Mouse (Mus musculus) hindbrain, embryonic 11.5 days (tissue): ENCODE measurements around the gene Lrr1. TPM values are rescaled to one million over a fixed set of nuclear protein-coding genes. Genes with fewer than 3 reads are reported as not detected.

Experiments
- ATAC-seq: fragments of 200-750 bp; cut with Nextera tagmentation; 2 replicates; pipeline ENCODE4 v1.8.0; 2017; ENCODE audit warnings: mild to moderate bottlenecking, moderate TSS enrichment, moderate library complexity; ENCODE audit not compliant: low FRiP score
- DNase-seq: peaks from one replicate; pipeline ENCODE4 v3.0.0-alpha.2; 2015; ENCODE audit warnings: low spot score
- H3K27ac ChIP-seq: fragments of 300-500 bp; sonication (generic); 2 replicates; pipeline ENCODE4 v1.5.1; 2014; ENCODE audit warnings: mild to moderate bottlenecking, low read depth, low read length
- H3K27me3 ChIP-seq: fragments of 300-500 bp; sonication (generic); 2 replicates; pipeline ENCODE4 v1.6.1; 2014; ENCODE audit warnings: mild to moderate bottlenecking, low read length, moderate library complexity, mixed read lengths; ENCODE audit not compliant: control insufficient read depth, insufficient read depth
- H3K36me3 ChIP-seq: fragments of 300-500 bp; sonication (generic); 2 replicates; pipeline ENCODE4 v1.6.1; 2014; ENCODE audit warnings: mild to moderate bottlenecking, low read length, moderate library complexity, mixed read lengths; ENCODE audit not compliant: control insufficient read depth, insufficient read depth
- H3K4me1 ChIP-seq: fragments of 300-500 bp; sonication (generic); replicated peaks from 2 replicates; pipeline ENCODE4 v1.6.1; 2014; ENCODE audit warnings: low read length, mixed read lengths; ENCODE audit not compliant: control insufficient read depth, insufficient read depth
- H3K4me2 ChIP-seq: fragments of 300-500 bp; sonication (generic); replicated peaks from 2 replicates; pipeline ENCODE4 v1.6.1; 2014; ENCODE audit warnings: mild to moderate bottlenecking, low read depth, low read length
- H3K4me3 ChIP-seq: fragments of 300-500 bp; sonication (generic); 2 replicates; pipeline ENCODE4 v1.5.1; 2014; ENCODE audit warnings: low read depth, low read length
- H3K9ac ChIP-seq: fragments of 300-500 bp; sonication (generic); 2 replicates; pipeline ENCODE4 v1.6.1; 2014; ENCODE audit warnings: low read depth, low read length
- H3K9me3 ChIP-seq: fragments of 300-500 bp; sonication (generic); 2 replicates; pipeline ENCODE4 v1.6.1; 2016; ENCODE audit warnings: low read length; ENCODE audit not compliant: control insufficient read depth
- WGBS: fragments of 180-500 bp; shearing (Covaris S2); extraction: QIAGEN DNeasy Blood & Tissue Kit; methylation state at CpG from one replicate; pipeline ENCODE4 v1.1.7; 2014; 5-methylcytosine and 5-hydroxymethylcytosine counted together
- polyA plus RNA-seq: library from polyadenylated mRNA; unstranded; fragments of >200 nt; fragmentation: Nextera tagmentation; extraction: Ambion mirVana; gene quantifications from 2 replicates; pipeline ENCODE4 v1.2.1, GENCODE M21; 2014

The Lrr1 gene
- polyA plus RNA-seq: 23.6 and 27.2 TPM in 2 replicates

DNA sequence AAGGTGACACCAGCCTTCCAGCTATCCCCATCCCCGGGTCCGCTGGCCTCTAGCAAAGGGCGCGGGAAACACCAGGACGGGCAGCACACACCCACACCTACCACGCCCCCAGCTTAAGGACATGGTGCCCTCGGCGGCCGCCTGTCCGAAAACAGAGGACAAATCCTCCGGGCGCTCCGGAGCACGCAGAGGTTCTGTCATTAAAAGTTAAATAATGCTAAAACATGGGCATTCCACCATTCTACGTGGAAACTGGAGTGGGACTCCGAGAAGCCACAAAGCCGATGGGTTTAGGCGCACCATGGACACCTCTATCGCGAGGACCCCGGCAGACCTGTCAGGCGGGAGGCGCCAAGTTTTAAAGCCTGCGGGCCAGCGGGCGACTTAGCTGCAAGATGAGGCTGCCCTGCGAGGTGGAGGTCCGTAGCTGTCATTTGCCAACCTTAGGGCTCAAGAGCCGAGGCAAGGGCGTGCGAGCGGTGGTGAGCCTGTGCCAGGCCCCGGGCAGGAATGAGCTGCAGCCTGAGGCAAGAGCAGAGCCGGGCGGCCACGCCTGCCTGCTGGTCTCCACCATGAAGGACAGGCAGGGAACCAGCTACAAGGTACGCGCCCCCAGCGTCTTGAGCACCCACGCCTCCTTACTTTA, at the start of gene Lrr1:
Lrr1 (plus strand) TSS at position 354 of the 646 bp plus-strand sequence.
- peak; percentile 97 for ATAC-seq
- under 1% methylated on average over 40 of the region's 40 CpGs for WGBS
- Histone ChIP-seq H3K9me3 (no peaks in the 10 kb centered on the region), H3K4me3 (peak within 1 kb of the TSS; percentile 59), H3K4me1 (no peaks in the 10 kb centered on the region), H3K27me3 (no peaks in the 10 kb centered on the region), H3K9ac (peak within 1 kb of the TSS; percentile 73), H3K27ac (peak within 1 kb of the TSS; percentile 47; the same call in 1 of the 2 replicates), H3K36me3 (no peaks in the 10 kb centered on the region), H3K4me2 (peak within 1 kb of the TSS; percentile 67)
- DNase-seq: peak; percentile 87

DNA sequence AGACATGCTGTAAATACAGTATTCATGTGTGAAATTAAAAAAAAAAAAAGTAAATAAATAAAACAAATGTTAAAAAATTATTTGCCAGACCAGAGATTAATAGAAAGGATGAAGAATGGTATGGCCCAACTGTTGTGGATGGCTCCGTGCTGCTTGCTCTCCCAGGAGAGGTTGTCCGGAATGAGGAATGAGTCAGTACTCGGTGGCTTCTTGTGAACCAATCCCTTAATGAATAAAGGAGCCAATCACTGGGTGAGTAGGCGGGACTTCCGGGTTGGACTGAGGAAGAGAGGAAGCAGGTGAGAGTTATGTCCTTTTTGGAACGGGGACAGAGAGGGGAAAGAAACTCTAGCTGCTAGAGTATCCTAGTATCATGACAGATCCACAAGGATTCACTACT, 48.7 kb upstream of the Lrr1 start:
- no peaks in the 10 kb centered on the region for H3K9me3 ChIP-seq
- H3K4me3 ChIP-seq: no peak overlapping the region
- no peak overlapping the region for H3K9ac ChIP-seq
- H3K36me3 ChIP-seq: no peaks in the 10 kb centered on the region
- H3K4me1 ChIP-seq: no peaks in the 10 kb centered on the region
- ATAC-seq (no peak), DNase-seq (no peak)
- no peak overlapping the region for H3K27ac ChIP-seq
- WGBS: 89% methylated on average over 6 of the region's 6 CpGs
- no peak overlapping the region for H3K4me2 ChIP-seq
- H3K27me3 ChIP-seq: no peaks in the 10 kb centered on the region

DNA sequence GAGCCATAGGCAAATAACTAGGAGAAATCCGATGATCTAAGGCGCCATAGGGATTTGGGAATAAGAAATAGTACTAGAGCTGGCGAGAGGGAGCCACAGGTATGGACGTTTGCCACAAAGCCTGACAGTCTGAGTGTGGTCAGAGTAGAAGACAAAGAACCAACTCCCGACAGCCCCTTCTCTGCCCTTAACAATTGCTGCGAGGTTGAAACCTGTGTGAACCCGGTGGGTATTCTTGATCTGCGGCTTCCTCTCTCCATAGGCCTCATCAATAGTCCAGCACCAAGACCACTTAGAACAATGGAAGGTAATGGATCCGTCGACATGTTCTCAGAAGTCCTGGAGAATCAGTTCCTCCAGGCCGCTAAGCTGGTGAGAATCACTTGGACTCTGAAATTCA, 45.8 kb upstream of the Lrr1 start:
- no peak for ATAC-seq
- Histone ChIP-seq H3K9me3 (no peaks in the 10 kb centered on the region), H3K4me3 (no peak overlapping the region), H3K9ac (no peak overlapping the region), H3K36me3 (no peaks in the 10 kb centered on the region), H3K4me2 (no peak overlapping the region), H3K27me3 (no peaks in the 10 kb centered on the region), H3K4me1 (no peaks in the 10 kb centered on the region), H3K27ac (no peak overlapping the region)
- DNase-seq: no peak
- WGBS: 88% methylated on average over 11 of the region's 11 CpGs

DNA sequence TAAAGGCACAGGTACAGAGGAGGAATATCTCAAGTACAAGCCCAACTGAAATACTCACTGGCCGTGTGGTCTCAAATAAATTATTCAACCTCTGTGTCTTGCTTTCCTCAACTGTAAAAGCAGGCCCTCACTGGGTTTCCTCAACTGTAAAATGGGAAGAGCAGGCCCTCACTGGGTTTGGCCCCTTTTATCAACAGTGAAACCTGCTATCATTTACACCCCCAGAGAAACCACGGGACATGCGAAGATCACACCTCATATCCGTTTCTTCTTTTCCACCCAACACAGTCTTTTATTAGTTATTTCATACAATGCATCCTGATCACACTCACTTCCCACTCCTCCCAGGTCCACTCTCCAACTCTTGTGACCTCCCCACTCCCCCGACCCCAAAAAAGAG, 43.5 kb upstream of the Lrr1 start:
- ATAC-seq (no peak), DNase-seq (no peak)
- H3K27me3 ChIP-seq: no peaks in the 10 kb centered on the region
- no peak overlapping the region for H3K27ac ChIP-seq
- no peak overlapping the region for H3K4me3 ChIP-seq
- H3K36me3 ChIP-seq: no peaks in the 10 kb centered on the region
- no peak overlapping the region for H3K9ac ChIP-seq
- no peak overlapping the region for H3K4me2 ChIP-seq
- WGBS: 90% methylated on average over 5 of the region's 5 CpGs
- H3K4me1 ChIP-seq: no peaks in the 10 kb centered on the region
- no peaks in the 10 kb centered on the region for H3K9me3 ChIP-seq

DNA sequence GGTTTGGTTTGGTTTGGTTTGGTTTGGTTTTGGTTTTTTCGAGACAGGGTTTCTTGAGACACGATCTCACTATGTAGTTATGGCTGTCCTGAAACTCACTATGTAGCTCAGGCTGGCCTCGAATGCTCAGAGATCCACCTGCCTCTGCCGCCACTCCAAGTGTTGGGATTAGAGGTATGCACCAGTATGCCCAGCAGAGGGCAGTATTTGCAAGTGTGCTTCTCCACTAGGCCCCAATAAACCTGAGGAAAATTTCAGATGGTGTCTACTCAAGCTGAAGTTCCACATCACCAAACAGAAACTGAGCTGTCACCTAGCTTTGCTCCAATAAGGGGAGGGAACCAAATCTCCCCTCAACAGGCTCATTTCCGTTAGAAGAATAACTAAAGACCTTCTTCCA, 41.4 kb upstream of the Lrr1 start:
- 87% methylated on average over 5 of the region's 5 CpGs for WGBS
- no peak for ATAC-seq

DNA sequence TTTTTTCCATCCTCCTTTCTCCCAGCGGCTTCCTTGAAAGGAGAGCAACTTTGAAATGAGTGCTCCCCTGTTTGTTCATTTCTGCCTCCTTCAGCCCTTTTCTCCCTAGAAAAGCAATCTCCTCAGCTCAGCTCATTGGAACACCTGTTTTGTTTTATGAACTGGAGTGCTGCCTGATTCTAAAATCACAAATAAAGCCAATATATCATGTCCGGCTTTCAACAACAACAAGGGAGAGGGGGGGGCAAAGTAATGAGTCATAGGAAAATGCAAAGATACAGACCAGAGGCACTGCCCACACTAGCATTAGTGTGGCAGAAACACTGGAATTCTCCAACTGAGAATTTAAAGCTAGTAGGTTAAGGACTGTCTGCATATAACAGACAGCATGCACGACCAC, 41.0 kb upstream of the Lrr1 start:
- ATAC-seq (no peak), DNase-seq (no peak)
- no peaks in the 10 kb centered on the region for H3K4me1 ChIP-seq
- WGBS: 94% methylated on average over 3 of the region's 3 CpGs
- no peaks in the 10 kb centered on the region for H3K9me3 ChIP-seq
- H3K36me3 ChIP-seq: no peaks in the 10 kb centered on the region
- H3K27ac ChIP-seq: no peak overlapping the region
- H3K4me3 ChIP-seq: no peak overlapping the region
- H3K4me2 ChIP-seq: no peak overlapping the region
- no peak overlapping the region for H3K9ac ChIP-seq
- H3K27me3 ChIP-seq: no peaks in the 10 kb centered on the region

More for the DNA sequence above, 41.4 kb upstream of the Lrr1 start:
- no peaks in the 10 kb centered on the region for H3K36me3 ChIP-seq
- no peak for DNase-seq
- no peak overlapping the region for H3K4me3 ChIP-seq
- H3K9ac ChIP-seq: no peak overlapping the region
- H3K27ac ChIP-seq: no peak overlapping the region
- H3K4me2 ChIP-seq: no peak overlapping the region
- no peaks in the 10 kb centered on the region for H3K4me1 ChIP-seq
- no peaks in the 10 kb centered on the region for H3K9me3 ChIP-seq
- H3K27me3 ChIP-seq: no peaks in the 10 kb centered on the region

DNA sequence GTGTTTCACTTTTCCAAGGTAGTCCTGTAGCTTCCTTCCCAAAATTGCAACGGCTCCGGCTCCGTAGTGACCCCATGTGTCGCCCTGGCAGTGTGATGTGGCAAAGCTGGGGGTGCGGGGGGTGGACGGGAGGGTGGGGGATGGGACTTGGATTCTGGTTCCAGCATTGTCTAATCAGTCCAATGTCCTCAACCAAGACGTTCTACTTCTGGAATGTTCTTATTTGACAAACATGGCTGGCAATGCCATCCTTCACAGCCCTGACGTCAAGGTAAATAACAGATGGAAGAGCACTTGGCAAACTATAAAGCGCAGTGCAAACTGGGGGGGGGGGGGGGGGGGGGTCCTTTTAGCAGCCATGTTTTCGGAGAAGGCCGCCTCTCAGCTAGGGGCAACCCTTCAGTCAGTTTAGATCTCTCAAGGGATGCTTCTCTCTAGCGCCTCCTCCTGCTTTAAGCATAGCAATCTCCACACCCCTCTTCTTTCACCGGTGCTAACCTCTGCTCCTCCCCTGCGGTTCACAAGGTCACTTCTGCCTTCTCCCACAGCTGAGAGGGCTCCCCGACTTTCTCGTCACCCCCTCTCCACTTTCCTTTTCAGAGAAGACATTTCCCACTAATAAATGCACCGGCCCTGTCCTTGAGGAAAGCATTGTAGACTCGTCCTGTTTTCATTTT, 38.8 kb upstream of the Lrr1 start:
- Histone ChIP-seq H3K9ac (no peak overlapping the region), H3K4me3 (no peak overlapping the region), H3K4me1 (no peaks in the 10 kb centered on the region), H3K36me3 (no peaks in the 10 kb centered on the region), H3K9me3 (no peaks in the 10 kb centered on the region), H3K27ac (no peak overlapping the region), H3K4me2 (no peak overlapping the region), H3K27me3 (no peaks in the 10 kb centered on the region)
- ATAC-seq: peak; percentile 39; the same call in 1 of the 2 replicates
- 41% methylated on average over 18 of the region's 18 CpGs for WGBS
- DNase-seq: peak; percentile 9

DNA sequence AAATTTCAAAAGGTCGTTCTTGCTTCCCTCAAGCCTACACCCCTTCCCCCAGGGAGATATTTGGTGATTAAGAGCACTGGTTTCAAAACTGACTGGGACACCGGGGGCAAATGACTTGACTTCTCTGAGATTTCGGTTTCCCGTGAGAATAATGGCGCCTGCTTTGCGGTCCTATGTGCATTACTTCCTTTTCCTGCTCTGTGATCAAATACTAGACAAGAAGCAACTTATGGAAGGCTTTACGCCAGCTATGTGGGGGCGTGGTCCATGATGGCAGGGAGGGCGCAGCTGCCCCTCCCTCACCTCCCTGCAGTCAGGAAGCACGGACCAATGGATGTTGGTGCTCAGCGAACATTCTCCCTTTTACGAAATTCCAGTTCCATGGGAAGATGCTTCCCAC, 38.1 kb upstream of the Lrr1 start:
- no peaks in the 10 kb centered on the region for H3K4me1 ChIP-seq
- DNase-seq (no peak), ATAC-seq (no peak)
- no peaks in the 10 kb centered on the region for H3K36me3 ChIP-seq
- no peak overlapping the region for H3K9ac ChIP-seq
- 72% methylated on average over 12 of the region's 12 CpGs for WGBS
- H3K27ac ChIP-seq: no peak overlapping the region
- no peak overlapping the region for H3K4me3 ChIP-seq
- no peak overlapping the region for H3K4me2 ChIP-seq
- H3K27me3 ChIP-seq: no peaks in the 10 kb centered on the region
- H3K9me3 ChIP-seq: no peaks in the 10 kb centered on the region

DNA sequence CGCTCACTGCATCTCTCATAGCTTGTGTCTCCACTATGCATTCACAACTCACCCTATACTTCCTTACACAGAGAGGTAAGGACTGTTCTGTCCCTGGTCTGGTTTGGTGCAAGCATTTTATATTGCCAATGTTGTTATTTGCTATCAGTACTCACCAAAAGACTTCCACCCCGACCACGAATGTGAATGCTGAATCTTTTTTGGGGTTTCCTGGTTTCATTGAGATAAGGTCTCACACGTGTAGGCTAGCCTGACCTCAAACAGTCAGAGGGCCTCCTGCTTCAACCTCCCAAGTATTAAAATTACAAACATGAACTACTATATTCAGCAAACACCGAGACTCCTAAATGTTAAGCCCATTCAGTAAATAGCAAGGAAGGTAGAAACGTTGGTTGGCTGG, 37.3 kb upstream of the Lrr1 start:
- no peak overlapping the region for H3K9ac ChIP-seq
- H3K36me3 ChIP-seq: no peaks in the 10 kb centered on the region
- no peak for ATAC-seq
- H3K27me3 ChIP-seq: no peaks in the 10 kb centered on the region
- H3K4me3 ChIP-seq: no peak overlapping the region
- no peak overlapping the region for H3K27ac ChIP-seq
- DNase-seq: no peak
- H3K9me3 ChIP-seq: no peaks in the 10 kb centered on the region
- no peak overlapping the region for H3K4me2 ChIP-seq
- no peaks in the 10 kb centered on the region for H3K4me1 ChIP-seq
- WGBS: 91% methylated on average over 6 of the region's 6 CpGs
